Mouse (Mus musculus) midbrain, embryonic 14.5 days (tissue): ENCODE measurements around the gene Plp1. TPM values are rescaled to one million over a fixed set of nuclear protein-coding genes. Genes with fewer than 3 reads are reported as not detected.

Experiments used
- ATAC-seq: fragments of 200-750 bp; cut with Nextera tagmentation; 2 replicates; pipeline ENCODE4 v1.8.0; 2017; ENCODE audit warnings: moderate number of reproducible peaks, moderate library complexity; ENCODE audit not compliant: low FRiP score, low TSS enrichment
- DNase-seq: peaks from one replicate; pipeline ENCODE4 v3.0.0-alpha.2; 2015
- H3K27ac ChIP-seq: fragments of 300-500 bp; sonication (generic); replicated peaks from 2 replicates; pipeline ENCODE4 v1.5.1; 2014; ENCODE audit warnings: mild to moderate bottlenecking, low read depth, low read length, moderate library complexity
- H3K27me3 ChIP-seq: fragments of 300-500 bp; sonication (generic); 2 replicates; pipeline ENCODE4 v1.6.1; 2014; ENCODE audit warnings: low read length, control low read depth, mixed read lengths; ENCODE audit not compliant: control insufficient read depth, insufficient read depth
- H3K36me3 ChIP-seq: fragments of 300-500 bp; sonication (generic); 2 replicates; pipeline ENCODE4 v1.6.1; 2014; ENCODE audit warnings: low read length, control low read depth; ENCODE audit not compliant: control insufficient read depth, insufficient read depth
- H3K4me1 ChIP-seq: fragments of 300-500 bp; sonication (generic); 2 replicates; pipeline ENCODE4 v1.6.1; 2014; ENCODE audit warnings: mild to moderate bottlenecking, antibody characterized with exemption, low read length, control low read depth; ENCODE audit not compliant: control insufficient read depth, insufficient read depth
- H3K4me2 ChIP-seq: fragments of 300-500 bp; sonication (generic); 2 replicates; pipeline ENCODE4 v1.6.1; 2014; ENCODE audit warnings: mild to moderate bottlenecking, low read length, moderate library complexity
- H3K4me3 ChIP-seq: fragments of 300-500 bp; sonication (generic); replicated peaks from 2 replicates; pipeline ENCODE4 v1.5.1; 2014; ENCODE audit warnings: low read depth, low read length
- H3K9ac ChIP-seq: fragments of 300-500 bp; sonication (generic); replicated peaks from 2 replicates; pipeline ENCODE4 v1.6.1; 2014; ENCODE audit warnings: mild to moderate bottlenecking, low read length, moderate library complexity
- H3K9me3 ChIP-seq: fragments of 300-500 bp; sonication (generic); 2 replicates; pipeline ENCODE4 v1.6.1; 2016; ENCODE audit warnings: low read length, control low read depth, mixed read lengths; ENCODE audit not compliant: control insufficient read depth
- WGBS: fragments of 180-500 bp; shearing (Covaris S2); extraction: QIAGEN DNeasy Blood & Tissue Kit; methylation state at CpG from one replicate; pipeline ENCODE4 v1.1.7; 2014; 5-methylcytosine and 5-hydroxymethylcytosine counted together
- polyA plus RNA-seq: library from polyadenylated mRNA; unstranded; fragments of >200 nt; fragmentation: Nextera tagmentation; extraction: Ambion mirVana; gene quantifications from 2 replicates; pipeline ENCODE4 v1.2.1, GENCODE M21; 2014

The Plp1 gene
- polyA plus RNA-seq, 1 experiment from 2014 or later = 8.1 TPM

DNA sequence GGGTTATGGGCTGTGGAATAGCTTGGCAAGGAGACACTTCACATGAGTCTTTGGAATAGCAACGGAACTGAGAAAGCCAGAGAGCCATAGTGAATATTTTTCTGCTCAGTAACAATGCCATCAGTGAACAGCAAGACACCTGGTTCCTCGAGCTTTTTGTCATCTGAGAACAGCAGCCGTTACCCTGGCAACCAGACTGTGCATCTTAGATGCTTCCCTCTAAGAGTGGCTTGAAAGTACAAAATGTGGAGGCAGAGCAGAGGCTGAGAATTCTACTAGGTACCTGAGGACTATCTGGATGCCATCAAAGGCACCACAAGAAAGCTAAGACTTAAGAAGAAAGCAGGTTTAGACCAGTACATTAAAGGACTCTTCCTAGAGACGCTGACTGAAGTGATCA is 2.5 kb downstream of the Plp1 start:
- Histone ChIP-seq H3K4me1 (no peaks in the 10 kb centered on the region), H3K9me3 (no peaks in the 10 kb centered on the region), H3K27me3 (no peaks in the 10 kb centered on the region), H3K27ac (0 out of 2 replicates have a peak overlapping the region, but pooled peaks have one; percentile 13), H3K4me2 (no peak overlapping the region), H3K36me3 (no peaks in the 10 kb centered on the region), H3K4me3 (no peak overlapping the region), H3K9ac (no peak overlapping the region)
- DNase-seq (peak; percentile 61), ATAC-seq (no peak)
- 50% methylated on average over 4 of the region's 4 CpGs for WGBS

DNA sequence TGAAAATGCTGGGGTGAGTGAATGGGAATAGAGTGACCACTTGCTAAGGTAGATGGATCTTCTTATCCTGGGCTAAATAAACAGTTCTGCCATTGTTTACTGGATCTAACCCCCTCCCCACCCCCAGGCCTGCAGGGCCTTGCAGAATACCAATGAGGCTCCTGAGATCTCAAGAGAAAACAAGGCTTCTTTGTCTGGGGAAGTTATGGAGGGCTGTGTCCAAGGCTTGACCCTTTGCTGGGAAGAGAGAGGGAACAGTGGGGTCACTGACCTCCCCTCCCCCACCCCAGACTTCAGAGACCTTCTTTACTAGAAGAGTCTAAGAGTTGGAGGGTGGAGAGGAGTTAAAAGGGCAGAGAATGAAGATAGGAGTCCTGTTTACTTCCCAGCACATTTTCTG is 6.1 kb downstream of the Plp1 start:
- DNase-seq (no peak), ATAC-seq (no peak)
- no peaks in the 10 kb centered on the region for H3K9me3 ChIP-seq
- no peaks in the 10 kb centered on the region for H3K27me3 ChIP-seq
- no peak overlapping the region for H3K27ac ChIP-seq
- H3K9ac ChIP-seq = no peak overlapping the region
- no peak overlapping the region for H3K4me2 ChIP-seq
- no peaks in the 10 kb centered on the region for H3K4me1 ChIP-seq
- no peaks in the 10 kb centered on the region for H3K36me3 ChIP-seq
- no peak overlapping the region for H3K4me3 ChIP-seq

DNA sequence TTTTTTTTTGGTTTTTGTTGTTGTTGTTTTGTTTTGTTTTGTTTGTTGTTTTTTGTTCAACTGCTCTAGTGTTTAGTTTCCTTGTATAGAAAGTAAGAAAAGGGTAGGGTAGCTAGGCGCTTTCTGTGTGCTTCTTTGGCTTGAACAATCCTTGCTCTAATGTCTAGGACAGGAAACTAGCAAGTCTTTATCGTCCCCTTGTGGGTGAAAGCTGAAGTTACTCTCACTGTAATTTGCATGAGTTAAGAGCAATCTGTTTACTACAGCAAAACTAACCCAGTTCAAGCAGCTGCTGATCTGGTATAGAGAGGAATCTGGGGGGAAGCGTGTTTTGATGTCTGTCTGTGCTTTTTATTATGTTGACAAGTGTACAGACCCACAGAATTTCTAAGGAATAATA is 27.8 kb downstream of the Plp1 start:
- no peak for ATAC-seq
- Histone ChIP-seq H3K4me1 (no peaks in the 10 kb centered on the region), H3K27ac (no peak overlapping the region), H3K9me3 (no peaks in the 10 kb centered on the region), H3K36me3 (no peaks in the 10 kb centered on the region), H3K27me3 (no peaks in the 10 kb centered on the region), H3K9ac (no peak overlapping the region), H3K4me2 (no peak overlapping the region), H3K4me3 (no peak overlapping the region)
- DNase-seq = peak; percentile 14
- 24% methylated on average over 3 of the region's 3 CpGs for WGBS

DNA sequence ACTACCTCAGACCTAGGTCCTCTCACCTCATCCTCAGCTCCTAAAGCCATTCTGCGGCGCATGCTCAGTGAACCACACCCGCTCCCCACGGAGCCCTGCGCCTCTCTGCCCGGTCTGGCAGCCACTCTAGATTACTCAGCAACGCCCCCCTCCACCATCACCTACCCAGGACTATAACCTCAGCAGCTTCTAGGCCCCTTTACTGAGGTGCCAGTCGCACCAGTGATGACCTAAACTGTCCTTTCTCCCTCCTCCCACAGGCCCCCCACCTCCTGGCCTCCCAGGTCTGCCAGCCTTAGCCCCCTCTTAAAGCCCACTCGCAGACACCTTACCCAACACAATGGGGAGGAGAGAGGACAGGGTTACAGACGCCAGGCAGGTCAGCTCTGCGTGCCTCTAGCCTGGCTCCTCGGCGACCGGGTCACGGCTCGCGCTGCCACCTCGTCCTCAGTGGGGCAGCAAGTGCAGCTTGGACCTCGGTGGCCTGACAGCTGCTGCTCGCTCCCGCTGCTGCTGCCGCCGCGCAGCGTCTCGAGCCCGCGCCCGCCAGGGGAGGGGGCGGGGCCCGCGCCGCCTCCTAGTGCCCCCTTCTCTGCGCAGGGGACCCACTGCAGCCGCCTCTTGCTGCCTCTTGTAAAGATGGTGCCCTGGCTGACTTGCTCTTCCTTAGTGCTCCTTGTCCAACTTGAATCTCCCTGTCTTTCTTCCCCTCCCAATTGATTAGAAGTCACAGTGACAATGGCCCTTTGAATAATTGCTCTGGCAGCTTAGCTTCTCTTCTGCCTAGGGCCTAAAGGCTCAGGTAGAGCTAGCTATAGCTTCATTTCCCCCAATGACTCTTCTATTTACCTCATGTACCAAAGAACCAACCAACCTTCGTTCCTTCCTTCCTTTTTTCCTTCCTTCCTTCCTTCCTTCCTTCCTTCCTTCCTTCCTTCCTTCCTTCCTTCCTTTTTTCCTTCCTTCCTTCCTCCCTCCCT is 45.9 kb downstream of the Plp1 start, which contains the start of gene Rab9b:
TSS of gene Rab9b (minus strand) at position 695 of the 980 bp plus-strand sequence.
- H3K4me3 ChIP-seq = peak within 1 kb of the TSS; percentile 56
- DNase-seq = peak; percentile 83
- 20% methylated on average over 36 of the region's 36 CpGs for WGBS
- peak within 1 kb of the TSS; percentile 74 for H3K9ac ChIP-seq
- peak within 1 kb of the TSS; percentile 81 for H3K27ac ChIP-seq
- peak within 1 kb of the TSS; percentile 52 for H3K4me2 ChIP-seq
- no peaks in the 10 kb centered on the region for H3K27me3 ChIP-seq
- H3K36me3 ChIP-seq = no peaks in the 10 kb centered on the region
- H3K9me3 ChIP-seq = no peaks in the 10 kb centered on the region
- no peaks in the 10 kb centered on the region for H3K4me1 ChIP-seq
- ATAC-seq = peak; percentile 91

Other genes starting within 250 kb of the Plp1 start
- 39.4 and 74.5 TPM in 2 replicates for gene Tceal3, start 231.8 kb upstream of the Plp1 start, polyA plus RNA-seq
- 25.2 and 26.8 TPM in 2 replicates for gene Tceal1, start 114.7 kb upstream of the Plp1 start, polyA plus RNA-seq
- gene Morf4l2, start 79.0 kb upstream of the Plp1 start, polyA plus RNA-seq = 500 and 612 TPM in 2 replicates
- 0.15 TPM in 1 of 2 replicates, not detected in the other for gene Glra4, start 42.5 kb upstream of the Plp1 start, polyA plus RNA-seq
- 18.1 and 22.9 TPM in 2 replicates for gene Rab9b, start 46.1 kb downstream of the Plp1 start, polyA plus RNA-seq
- not detected in 2 replicates for gene H2bfm, start 104.7 kb downstream of the Plp1 start, polyA plus RNA-seq
- 101 and 105 TPM in 2 replicates for gene Tmsb15b2, start 152.8 kb downstream of the Plp1 start, polyA plus RNA-seq
- 9.1 and 10.4 TPM in 2 replicates for gene Tmsb15l, start 154.2 kb downstream of the Plp1 start, polyA plus RNA-seq
- gene Tmsb15b1, start 154.2 kb downstream of the Plp1 start, polyA plus RNA-seq = 29.4 and 33.4 TPM in 2 replicates
- gene Zcchc18, start 170.5 kb downstream of the Plp1 start, polyA plus RNA-seq = 304 and 316 TPM in 2 replicates
- gene Slc25a53, start 215.6 kb downstream of the Plp1 start, polyA plus RNA-seq = 16.2 and 16.5 TPM in 2 replicates
- 11.4 and 11.7 TPM in 2 replicates for gene Fam199x, start 226.9 kb downstream of the Plp1 start, polyA plus RNA-seq